Mouse (Mus musculus): Measurements from ENCODE around the gene Smarcc1.

DNA sequence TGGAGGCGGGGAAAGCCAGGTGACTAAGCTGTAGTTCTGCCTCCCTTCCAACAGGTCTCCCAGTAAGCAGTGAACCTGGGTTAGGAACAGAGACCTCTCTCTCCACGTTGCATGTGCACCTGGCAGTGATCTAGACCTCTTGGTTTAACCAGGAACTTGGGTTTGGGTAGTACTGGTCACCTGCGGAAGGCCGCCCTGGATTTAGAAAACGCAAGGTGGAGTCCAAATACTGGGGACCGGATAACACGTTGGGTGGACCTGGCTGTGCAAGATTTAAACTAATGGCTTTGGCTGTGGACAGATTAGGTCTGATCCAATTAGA, 127.0 kb downstream of the Smarcc1 start:
- TF ChIP-seq MYOG (IDR thresholded peaks at IDR 0.05; ENCODE audit: control insufficient read depth, extremely low read depth, insufficient read length), result no peak
- no peak for TF ChIP-seq CTCF (IDR thresholded peaks at IDR 0.05; ENCODE audit: control insufficient read depth, insufficient read depth, insufficient read length)
- TF ChIP-seq CEBPB (IDR thresholded peaks at IDR 0.05; ENCODE audit: low read depth), result no peak
- TF ChIP-seq MAX (IDR thresholded peaks at IDR 0.05), result no peak
- TF ChIP-seq USF1 (IDR thresholded peaks at IDR 0.05; ENCODE audit: low read depth), result no peak
- TF ChIP-seq MYOD1 (IDR thresholded peaks at IDR 0.05; ENCODE audit: control insufficient read depth, insufficient read length, low read depth), result no peak
